Mouse (Mus musculus) thymus, adult 2 months (tissue): ENCODE results near the gene Syngr3.

Experiments
- CTCF ChIP-seq: fragments of 200-500 bp; IDR thresholded peaks from 2 replicates; pipeline ENCODE4 v1.5.1; 2012; ENCODE audit warnings: mild to moderate bottlenecking, control low read depth, low read length, moderate library complexity, borderline replicate concordance; ENCODE audit not compliant: control insufficient read depth, poor library complexity, insufficient read depth; ENCODE audit errors: extremely low read depth
- POLR2A ChIP-seq: fragments of 200-500 bp; IDR thresholded peaks from 2 replicates; pipeline ENCODE4 v1.6.1; 2012; ENCODE audit warnings: mild to moderate bottlenecking, low read length, control low read depth, moderate library complexity; ENCODE audit not compliant: control insufficient read depth, poor library complexity, insufficient read depth; ENCODE audit errors: extremely low read depth

DNA sequence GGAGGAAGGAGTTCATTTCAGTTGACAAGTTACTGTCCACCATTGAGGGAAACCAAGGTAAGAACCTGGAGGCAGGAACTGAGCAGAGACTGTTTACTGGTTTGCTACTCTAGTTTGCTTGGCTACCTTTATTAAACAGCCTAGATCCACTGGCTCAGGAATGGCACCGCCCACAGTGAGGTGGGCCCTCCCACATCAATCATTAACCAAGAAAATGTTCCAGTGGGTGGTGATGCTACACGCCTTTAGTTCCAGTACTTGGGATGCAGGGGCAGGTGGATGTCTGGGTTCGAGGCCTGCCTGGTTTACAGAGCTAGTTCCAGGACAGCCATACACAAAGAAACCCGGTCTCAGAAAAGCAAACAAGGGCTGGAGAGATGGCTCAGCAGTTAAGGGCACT is 48.5 kb upstream of the Syngr3 start:
- TF ChIP-seq CTCF, result no peak
- TF ChIP-seq POLR2A, result no peak
